Mouse (Mus musculus) MEL (cell line): ENCODE measurements around the gene Mtr. TPM values are rescaled to one million over a fixed set of nuclear protein-coding genes. Genes with fewer than 3 reads are reported as not detected.

Source experiments
- DNase-seq: peaks from one replicate; pipeline ENCODE4 v3.0.0; 2011; ENCODE audit warnings: low read depth, low spot score
- H3K27ac ChIP-seq: 2 replicates; pipeline ENCODE4 v1.5.1; 2012; ENCODE audit warnings: low read depth, mild to moderate bottlenecking, control low read depth, low read length, moderate library complexity; ENCODE audit not compliant: control insufficient read depth
- H3K27me3 ChIP-seq, 2 experiments: fragments of 150-350 bp in 1 of 2; sonication (generic) in 1 of 2; 2 replicates each; pipeline ENCODE4 v1.6.1; 2012; ENCODE audit warnings: low read length in 2 of 2, mild to moderate bottlenecking in 2 of 2, improper control_type of control experiment in 1 of 2, moderate library complexity in 1 of 2; ENCODE audit not compliant: insufficient read depth in 2 of 2, control insufficient read depth in 1 of 2
- H3K36me3 ChIP-seq, 2 experiments: 2 replicates each; pipeline ENCODE4 v1.6.1; 2012 to 2014; ENCODE audit warnings: low read length in 2 of 2, improper control_type of control experiment in 1 of 2, inconsistent platforms in 1 of 2, mild to moderate bottlenecking in 1 of 2; ENCODE audit not compliant: insufficient read depth in 2 of 2, control insufficient read depth in 1 of 2
- H3K4me1 ChIP-seq, 2 experiments: fragments of 150-350 bp in 1 of 2; sonication (generic) in 1 of 2; 2 replicates each; pipeline ENCODE4 v1.6.1; 2012; ENCODE audit warnings: low read length in 2 of 2, improper control_type of control experiment in 1 of 2, mild to moderate bottlenecking in 1 of 2; ENCODE audit not compliant: insufficient read depth in 2 of 2, control insufficient read depth in 1 of 2
- H3K4me3 ChIP-seq, 2 experiments: fragments of 150-350 bp in 1 of 2; sonication (generic) in 1 of 2; 2 replicates each; pipeline ENCODE4 v1.5.1; 2012; ENCODE audit warnings: low read depth in 2 of 2, low read length in 2 of 2, mild to moderate bottlenecking in 2 of 2, moderate library complexity in 2 of 2, control low read depth in 1 of 2, improper control_type of control experiment in 1 of 2; ENCODE audit not compliant: control insufficient read depth in 1 of 2, insufficient read depth in 1 of 2
- H3K79me2 ChIP-seq: 2 replicates; pipeline ENCODE4 v1.6.1; 2012; ENCODE audit warnings: mild to moderate bottlenecking, low read length, moderate library complexity; ENCODE audit not compliant: control insufficient read depth, poor library complexity, insufficient read depth
- H3K9ac ChIP-seq: 2 replicates; pipeline ENCODE4 v1.6.1; 2012; ENCODE audit warnings: low read depth, mild to moderate bottlenecking, control low read depth, low read length, moderate library complexity; ENCODE audit not compliant: control insufficient read depth, poor library complexity, severe bottlenecking
- H3K9me3 ChIP-seq: fragments of 150-350 bp; sonication (generic); replicated peaks from 2 replicates; pipeline ENCODE4 v1.6.1; 2012; ENCODE audit warnings: mild to moderate bottlenecking, low read length, improper control_type of control experiment, moderate library complexity; ENCODE audit not compliant: insufficient read depth
- BHLHE40 ChIP-seq: IDR thresholded peaks from 2 replicates; pipeline ENCODE4 v1.6.1; 2012; ENCODE audit warnings: low read depth, mild to moderate bottlenecking, inconsistent platforms, low read length, improper control_type of control experiment, borderline replicate concordance
- CHD1 ChIP-seq: IDR thresholded peaks from 2 replicates; pipeline ENCODE4 v1.6.1; 2012; ENCODE audit warnings: low read depth, mild to moderate bottlenecking, inconsistent platforms, low read length, improper control_type of control experiment
- CHD2 ChIP-seq: IDR thresholded peaks from 2 replicates; pipeline ENCODE4 v1.6.1; 2011; ENCODE audit warnings: low read length, improper control_type of control experiment
- CTCF ChIP-seq, 3 experiments: IDR thresholded peaks in 2 of 3; conservative IDR thresholded peaks in 1 of 3; 2 replicates each; pipeline ENCODE4 v1.5.1; 2011 to 2012; ENCODE audit warnings: low read length in 3 of 3, low read depth in 2 of 3, mild to moderate bottlenecking in 2 of 3, improper control_type of control experiment in 1 of 3, inconsistent platforms in 1 of 3, mixed read lengths in 1 of 3, moderate library complexity in 1 of 3; ENCODE audit not compliant: control insufficient read depth in 1 of 3, insufficient read depth in 1 of 3, poor library complexity in 1 of 3, severe bottlenecking in 1 of 3
- EP300 ChIP-seq, 2 experiments: IDR thresholded peaks; 2 replicates each; pipeline ENCODE4 v1.6.1; 2011; ENCODE audit warnings: improper control_type of control experiment in 2 of 2, low read length in 2 of 2, low read depth in 1 of 2, mild to moderate bottlenecking in 1 of 2
- GABPA ChIP-seq: IDR thresholded peaks from 2 replicates; pipeline ENCODE4 v1.6.1; 2012; ENCODE audit warnings: low read depth, mild to moderate bottlenecking, inconsistent platforms, low read length, improper control_type of control experiment, moderate library complexity
- HCFC1 ChIP-seq: IDR thresholded peaks from 2 replicates; pipeline ENCODE4 v1.6.1; 2012; ENCODE audit warnings: low read depth, mild to moderate bottlenecking, inconsistent platforms, low read length, improper control_type of control experiment, moderate library complexity
- MAFK ChIP-seq: IDR thresholded peaks from 2 replicates; pipeline ENCODE4 v1.6.1; 2011; ENCODE audit warnings: low read depth, mild to moderate bottlenecking, low read length, improper control_type of control experiment, borderline replicate concordance
- NELFE ChIP-seq: IDR thresholded peaks from 2 replicates; pipeline ENCODE4 v1.6.1; 2011; ENCODE audit warnings: low read depth, low read length, improper control_type of control experiment
- RAD21 ChIP-seq: IDR thresholded peaks from 2 replicates; pipeline ENCODE4 v1.6.1; 2011; ENCODE audit warnings: mild to moderate bottlenecking, low read depth, low read length, improper control_type of control experiment
- RCOR1 ChIP-seq: IDR thresholded peaks from 2 replicates; pipeline ENCODE4 v1.6.1; 2012; ENCODE audit warnings: low read depth, mild to moderate bottlenecking, inconsistent platforms, low read length, improper control_type of control experiment
- SIN3A ChIP-seq: IDR thresholded peaks from 2 replicates; pipeline ENCODE4 v1.6.1; 2012; ENCODE audit warnings: low read length, improper control_type of control experiment, inconsistent platforms
- SMC3 ChIP-seq: IDR thresholded peaks from 2 replicates; pipeline ENCODE4 v1.6.1; 2011; ENCODE audit warnings: low read depth, low read length, improper control_type of control experiment
- USF1 ChIP-seq: IDR thresholded peaks from 2 replicates; pipeline ENCODE4 v1.6.1; 2014; ENCODE audit warnings: low read depth, mild to moderate bottlenecking, inconsistent platforms, low read length, improper control_type of control experiment, moderate library complexity
- USF2 ChIP-seq, 2 experiments: IDR thresholded peaks; 2 replicates each; pipeline ENCODE4 v1.6.1; 2011 to 2012; ENCODE audit warnings: improper control_type of control experiment in 2 of 2, low read length in 2 of 2, borderline replicate concordance in 1 of 2, inconsistent platforms in 1 of 2, low read depth in 1 of 2, mild to moderate bottlenecking in 1 of 2; ENCODE audit not compliant: insufficient read depth in 1 of 2
- ZC3H11A ChIP-seq: IDR thresholded peaks from 2 replicates; pipeline ENCODE4 v1.6.1; 2012; ENCODE audit warnings: low read depth, mild to moderate bottlenecking, inconsistent platforms, low read length, improper control_type of control experiment
- ZKSCAN1 ChIP-seq: IDR thresholded peaks from 2 replicates; pipeline ENCODE4 v1.6.1; 2012; ENCODE audit warnings: low read depth, mild to moderate bottlenecking, inconsistent platforms, low read length, improper control_type of control experiment, moderate library complexity
- polyA plus RNA-seq, 2 experiments: library from polyadenylated mRNA; stranded (reverse) in 1 of 2; unstranded in 1 of 2; fragments of >175 nt in 1 of 2; fragments of >200 nt in 1 of 2; gene quantifications; 2 replicates each; pipeline versions ENCODE4 v1.2.1 to v1.2.4; 2012; ENCODE audit warnings: low replicate concordance in 2 of 2, low read depth in 1 of 2; ENCODE audit not compliant: insufficient read length in 2 of 2, insufficient read depth in 1 of 2, missing spikeins in 1 of 2
- total RNA-seq: library from RNA; depleted of rRNA; stranded (reverse); fragments of 300-350 nt; gene quantifications from 2 replicates; pipeline ENCODE4 v1.2.3, GENCODE M21; 2012

The Mtr gene
- total and polyA plus RNA-seq, 3 experiments = 25.5 to 53.0 (median 32.2) TPM

DNA sequence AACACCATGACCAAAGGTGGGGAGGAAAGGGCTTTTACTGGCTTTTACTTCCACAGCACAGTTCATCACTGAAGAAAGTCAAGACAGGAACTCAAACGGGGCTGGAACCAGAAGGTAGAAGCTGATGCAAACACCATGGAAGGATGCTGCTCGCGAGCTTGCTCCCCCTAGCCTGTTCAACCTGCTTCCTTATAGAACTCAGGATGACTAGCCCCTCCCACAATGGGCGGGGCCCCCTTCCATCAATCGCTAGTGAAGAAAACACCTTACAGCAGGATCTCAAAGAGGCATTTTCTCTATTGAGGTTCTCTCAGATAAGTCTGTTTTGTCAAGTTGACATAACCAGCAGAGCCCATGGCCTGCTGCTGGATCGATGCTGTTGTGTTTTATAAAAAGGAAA lies 6.1 kb upstream of the Mtr start:
- TF ChIP-seq USF1 (no peak), GABPA (no peak), RCOR1 (no peak), MAFK (no peak), ZKSCAN1 (no peak), BHLHE40 (no peak), CHD2 (no peak)
- H3K4me1 ChIP-seq = no peaks in the 10 kb centered on the region
- no peak overlapping the region for H3K9ac ChIP-seq
- H3K9me3 ChIP-seq = no peaks in the 10 kb centered on the region
- no peak for DNase-seq
- no peaks in the 10 kb centered on the region for H3K79me2 ChIP-seq
- H3K27ac ChIP-seq = no peak overlapping the region
- no peaks in the 10 kb centered on the region for H3K36me3 ChIP-seq
- H3K27me3 ChIP-seq = no peaks in the 10 kb centered on the region
- H3K4me3 ChIP-seq = no peak overlapping the region

GRCm38 (mm10) chr13:12261505-12261904 lies 3.6 kb upstream of the Mtr start:
- Histone ChIP-seq H3K4me3 (no peak overlapping the region), H3K36me3 (peaks cover 0 to 3% of the 10 kb centered on the region in 2 experiments; a peak in 2 of 4 replicates)
- peak; percentile 61 for DNase-seq
- TF ChIP-seq RAD21 (peak; percentile 64), SMC3 (peak; percentile 47), USF2 (IDR thresholded peaks at IDR 0.05; ENCODE audit: borderline replicate concordance in 1 of 2, insufficient read depth in 1 of 2, low read depth in 1 of 2, low read length in 2 of 2) (no peak), CTCF (IDR thresholded peaks at IDR 0.05 in 2 of 3, conservative IDR thresholded peaks at IDR 0.05 in 1 of 3; ENCODE audit: control insufficient read depth in 1 of 3, insufficient read depth in 1 of 3, low read depth in 2 of 3, low read length in 3 of 3, poor library complexity in 1 of 3, severe bottlenecking in 1 of 3) (peak; percentile 39 to 64 (median 60))
- TF ChIP-seq, all 39 proteins: peak for 3
- peaks cover 14% of the 10 kb centered on the region for H3K79me2 ChIP-seq
- H3K9me3 ChIP-seq = no peaks in the 10 kb centered on the region
- no peak overlapping the region for H3K9ac ChIP-seq
- H3K4me1 ChIP-seq = no peaks in the 10 kb centered on the region
- H3K27me3 ChIP-seq = no peaks in the 10 kb centered on the region
- no peak overlapping the region for H3K27ac ChIP-seq

- H3K4me1 ChIP-seq = peaks cover 8 to 14% of the 10 kb centered on the region in 2 experiments
- peak overlapping the region; percentile 89 for H3K27ac ChIP-seq
- no peaks in the 10 kb centered on the region for H3K27me3 ChIP-seq
- H3K36me3 ChIP-seq = peaks cover 15 to 32% of the 10 kb centered on the region in 2 experiments
- DNase-seq = peak; percentile 70
- no peak for TF ChIP-seq GABPA
- TF ChIP-seq CHD1 = 0 out of 2 replicates have a peak, but pooled peaks have one; percentile 74
- no peak for TF ChIP-seq ZC3H11A
- peak; percentile 36; the same call in 1 of the 2 replicates for TF ChIP-seq NELFE
- 0 out of 4 replicates have a peak, but pooled peaks of 1 of the 2 experiments have one; percentile 7 for TF ChIP-seq EP300 (IDR thresholded peaks at IDR 0.05; ENCODE audit: low read depth in 1 of 2, low read length in 2 of 2)
- TF ChIP-seq ZKSCAN1 = no peak
- 0 out of 2 replicates have a peak, but pooled peaks have one; percentile 7 for TF ChIP-seq HCFC1
- TF ChIP-seq SIN3A = peak; percentile 78
- H3K9me3 ChIP-seq = no peaks in the 10 kb centered on the region
- peaks cover 42% of the 10 kb centered on the region for H3K79me2 ChIP-seq
- peak overlapping the region; percentile 72 to 97 for H3K4me3 ChIP-seq
- peak overlapping the region; percentile 99 for H3K9ac ChIP-seq
Measured at GRCm38 (mm10) chr13:12256871-12257390, 982 bp downstream of the Mtr start.
